Mouse (Mus musculus) left cerebral cortex, adult 11 months (tissue): ENCODE data around the gene Gm15294.

ENCODE experiments used
- DNase-seq: peaks from one replicate; pipeline ENCODE4 v3.0.0; 2022; ENCODE audit warnings: low spot score

Gene Gm15294

DNA sequence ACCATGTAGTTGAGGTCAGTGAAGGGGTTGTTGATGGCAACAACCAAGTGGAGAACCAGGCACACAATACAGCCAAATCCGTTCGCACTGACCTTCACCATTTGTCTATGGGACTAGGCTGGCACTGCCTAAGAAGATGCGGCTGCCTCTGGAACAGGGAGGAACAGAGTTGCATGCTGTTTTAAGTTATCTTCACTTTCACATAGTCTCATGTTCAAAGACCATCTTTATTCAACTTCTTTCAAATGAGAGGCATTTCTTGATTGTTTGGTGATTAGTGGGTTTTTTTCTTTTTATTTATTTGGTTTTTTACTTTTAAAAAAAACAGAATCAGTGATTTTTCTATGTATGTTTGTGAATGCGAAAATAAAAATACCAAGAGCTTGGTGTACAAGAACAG lies at the start of gene Gm15294:
TSS of gene Gm15294 (minus strand) at position 101 of the 400 bp plus-strand sequence.
- DNase-seq, result no peak

DNA sequence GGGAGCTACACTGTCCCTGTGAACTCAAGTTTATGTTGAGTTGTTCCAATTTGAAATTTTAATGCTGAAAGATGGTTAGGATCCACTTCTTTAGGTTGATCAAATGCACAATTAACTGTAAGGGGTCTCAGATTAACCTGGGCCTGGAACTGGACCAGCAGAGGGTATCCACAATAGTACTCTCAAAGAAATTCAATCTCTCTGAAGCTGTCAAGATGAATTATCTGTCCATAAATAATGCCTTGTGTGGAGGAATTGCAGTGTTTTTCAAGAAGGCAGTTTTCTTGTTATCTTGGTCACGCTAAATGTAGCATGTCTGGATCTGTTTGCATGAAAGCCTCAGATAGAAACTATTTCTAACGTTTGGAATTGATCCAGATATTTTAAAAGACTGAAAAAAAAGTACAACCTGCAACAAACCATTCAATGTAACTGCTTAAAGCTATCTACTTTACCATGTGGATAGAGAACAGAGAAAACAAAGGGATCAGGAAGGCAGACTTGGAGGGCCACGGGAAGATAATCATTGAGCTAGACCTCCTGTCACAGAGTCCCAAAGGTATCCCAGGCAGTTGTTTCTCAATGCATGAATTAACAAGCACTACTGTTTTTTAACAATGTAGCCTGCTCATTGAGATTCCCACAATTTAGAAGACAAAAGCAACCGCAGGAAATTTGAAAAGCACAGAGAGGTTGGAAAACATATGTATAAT lies 9.5 kb upstream of the Gm15294 start:
- DNase-seq, result no peak

DNA sequence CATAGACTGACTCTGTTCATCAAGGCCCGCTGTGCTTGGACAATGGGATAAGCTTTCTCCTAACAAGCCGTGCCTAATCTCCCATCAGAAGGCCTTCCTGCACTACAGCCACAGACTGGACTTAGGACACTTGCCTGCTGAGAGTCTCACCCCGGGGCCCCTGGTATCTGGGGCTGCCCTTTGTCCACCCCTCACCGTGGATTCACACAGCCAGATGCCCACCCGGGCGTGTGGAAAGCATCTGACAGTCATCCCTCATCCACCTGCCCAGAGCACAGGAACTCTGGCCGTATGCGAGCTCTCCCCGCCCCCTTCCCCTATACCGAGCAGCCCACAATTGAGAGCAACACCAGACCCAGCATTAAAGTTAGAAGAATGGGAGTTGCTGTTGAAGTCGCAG lies 1.0 kb downstream of the Gm15294 start:
- no peak for DNase-seq

DNA sequence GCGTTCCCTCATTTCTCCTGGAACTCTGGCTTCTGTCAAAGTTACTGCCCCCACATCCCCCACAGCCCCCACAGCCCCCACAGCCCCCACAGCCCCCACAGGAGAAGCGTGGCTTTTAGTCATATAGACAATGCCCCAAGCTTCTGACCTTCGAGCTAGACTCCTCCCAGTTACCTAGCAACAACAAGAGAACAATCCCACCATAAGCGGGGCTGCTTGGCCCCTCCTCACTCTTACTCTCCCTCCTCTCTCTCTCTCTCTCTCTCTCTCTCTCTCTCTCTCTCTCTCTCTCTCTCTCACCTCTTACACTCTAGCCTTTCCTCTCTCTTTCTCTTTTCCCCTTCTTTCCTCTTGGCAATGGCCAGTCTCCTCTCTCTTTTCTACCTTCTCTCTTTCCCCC lies 1.4 kb downstream of the Gm15294 start:
- no peak for DNase-seq

DNA sequence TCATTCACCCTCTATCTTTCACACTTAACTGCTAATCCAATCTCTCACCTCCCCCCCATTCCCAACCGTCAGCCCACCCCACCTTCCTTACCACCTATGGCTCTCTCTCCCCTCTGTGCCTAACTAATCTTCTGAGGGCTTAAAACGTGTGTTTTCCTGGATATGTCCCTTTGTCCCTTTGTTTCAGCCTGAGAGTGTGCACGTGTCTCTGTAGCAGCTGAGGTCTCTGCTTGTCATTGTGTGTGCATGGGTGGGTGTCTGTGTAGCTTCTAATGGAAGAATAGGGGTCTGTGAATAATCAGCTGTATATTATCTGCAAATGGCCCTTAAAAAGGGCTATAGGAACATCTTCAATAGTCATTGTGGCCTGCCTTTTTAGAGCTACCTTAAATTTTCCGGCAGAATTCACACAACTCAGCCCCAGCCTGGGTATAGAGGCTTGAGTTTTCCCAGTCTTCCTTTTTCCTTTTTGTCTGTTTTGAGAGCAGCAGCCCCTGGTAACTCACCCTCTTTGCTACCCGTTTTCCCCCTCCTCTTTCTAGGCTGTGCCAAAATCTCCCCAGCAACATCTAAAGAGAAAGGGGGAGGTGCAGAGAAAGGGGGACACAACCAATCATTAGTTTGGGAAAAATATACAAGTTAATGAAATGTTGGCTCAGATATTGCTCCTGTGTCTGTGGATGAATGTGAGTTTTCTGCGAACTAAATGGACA lies 19.2 kb downstream of the Gm15294 start:
- no peak for DNase-seq
